Mouse (Mus musculus): ENCODE results near the gene 1700034J05Rik. TPM values are rescaled to one million over a fixed set of nuclear protein-coding genes. Genes with fewer than 3 reads are reported as not detected.

Gene 1700034J05Rik
- polyA plus RNA-seq, 1 experiment from 2014 or later = not detected

DNA sequence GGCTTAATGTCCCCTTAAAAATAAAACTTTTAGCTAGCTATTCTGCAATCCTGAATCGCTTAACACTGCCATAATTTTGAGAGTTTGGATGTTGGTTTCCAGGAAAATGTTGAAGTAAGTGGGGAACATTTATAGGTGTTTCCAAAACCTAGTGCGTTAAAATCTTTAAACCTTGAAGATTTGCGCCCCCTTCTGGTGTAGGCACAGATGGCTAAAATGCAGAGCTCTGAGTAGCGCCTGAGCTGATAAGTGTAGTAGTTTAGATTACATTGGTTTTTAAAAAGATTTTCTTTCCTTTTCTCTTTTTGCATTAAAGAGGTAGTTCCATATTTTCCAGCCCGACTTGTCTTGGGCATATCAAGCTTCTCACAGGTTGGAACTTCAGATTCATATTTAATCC, 40.0 kb upstream of the 1700034J05Rik start:
- H3K4me3 ChIP-seq (ENCODE audit: low read depth, low read length) = no peak overlapping the region
- H3K27me3 ChIP-seq (replicated peaks; ENCODE audit: control insufficient read depth, insufficient read depth, low read length) = no peaks in the 10 kb centered on the region
- no peak overlapping the region for H3K9ac ChIP-seq (ENCODE audit: low read depth, low read length)
- TF ChIP-seq CTCF (IDR thresholded peaks at IDR 0.05; ENCODE audit: low read depth) = peak; percentile 77
- H3K36me3 ChIP-seq (ENCODE audit: control insufficient read depth, insufficient read depth) = peaks cover 45% of the 10 kb centered on the region
- no peak overlapping the region for H3K4me2 ChIP-seq (replicated peaks; ENCODE audit: low read depth)
- H3K9me3 ChIP-seq (ENCODE audit: control insufficient read depth) = no peaks in the 10 kb centered on the region
- ATAC-seq = no peak
- H3K27ac ChIP-seq (ENCODE audit: low read depth, low read length) = no peak overlapping the region
- H3K4me1 ChIP-seq (replicated peaks; ENCODE audit: control insufficient read depth, insufficient read depth, low read length) = no peaks in the 10 kb centered on the region
- WGBS = 39% methylated on average over 5 of the region's 5 CpGs

DNA sequence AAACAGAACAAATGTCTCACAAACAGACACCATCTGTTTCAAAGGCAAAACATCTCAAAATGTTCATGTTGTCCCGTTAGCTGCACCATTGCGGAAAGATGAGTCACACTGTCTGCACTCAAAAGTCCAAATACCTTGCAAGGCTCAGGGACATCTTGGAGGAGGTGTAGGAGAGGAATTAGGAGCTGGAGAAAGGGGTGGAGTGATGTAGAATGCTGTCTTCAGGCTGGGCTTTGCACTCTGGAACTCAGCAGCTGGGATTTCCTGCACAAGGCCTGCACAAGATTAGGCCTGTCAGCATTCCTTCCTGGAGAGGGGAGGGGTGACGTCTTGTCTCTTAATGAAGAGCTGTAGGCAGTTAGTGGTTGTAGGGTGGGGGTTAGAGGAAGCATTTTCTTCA, 30.3 kb upstream of the 1700034J05Rik start:
- H3K9ac ChIP-seq (ENCODE audit: low read depth, low read length) = no peak overlapping the region

DNA sequence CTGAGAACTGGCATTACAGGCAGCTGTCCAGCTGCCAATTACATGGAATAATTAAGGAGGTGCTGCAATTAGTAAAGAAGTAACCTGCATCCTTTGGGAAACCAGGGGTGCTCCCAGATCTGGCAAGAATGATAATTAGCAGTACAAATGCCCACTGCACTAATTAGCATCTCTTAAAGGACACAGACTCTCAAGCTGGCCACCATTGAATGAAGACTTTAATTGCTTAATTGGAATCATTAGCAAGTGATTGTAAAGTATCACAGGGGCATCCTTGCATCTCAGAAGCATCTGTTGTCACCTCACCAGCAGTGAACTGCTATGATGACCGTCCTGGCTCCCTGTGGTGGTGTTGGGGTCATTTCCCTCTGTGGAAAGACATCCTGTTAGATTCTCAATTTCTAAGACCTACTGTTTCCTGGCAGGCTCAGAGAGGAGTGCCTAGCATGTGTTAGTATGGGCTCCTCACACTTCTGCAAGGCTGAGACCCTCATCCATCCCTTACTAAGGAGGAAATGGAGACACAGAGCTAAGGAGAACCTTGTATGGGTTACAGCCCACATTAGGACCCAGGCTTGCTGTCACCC, 27.1 kb upstream of the 1700034J05Rik start:
- Histone ChIP-seq H3K4me3 (ENCODE audit: low read depth, low read length) (no peak overlapping the region), H3K4me2 (replicated peaks; ENCODE audit: low read depth) (no peak overlapping the region), H3K9me3 (ENCODE audit: control insufficient read depth) (no peaks in the 10 kb centered on the region), H3K36me3 (ENCODE audit: control insufficient read depth, insufficient read depth) (peaks cover 38% of the 10 kb centered on the region; the same call in 1 of the 2 replicates), H3K27ac (ENCODE audit: low read depth, low read length) (no peak overlapping the region), H3K27me3 (replicated peaks; ENCODE audit: control insufficient read depth, insufficient read depth, low read length) (no peaks in the 10 kb centered on the region), H3K4me1 (replicated peaks; ENCODE audit: control insufficient read depth, insufficient read depth, low read length) (no peaks in the 10 kb centered on the region; the same call in 1 of the 2 replicates), H3K9ac (ENCODE audit: low read depth, low read length) (no peak overlapping the region)
- TF ChIP-seq CTCF (IDR thresholded peaks at IDR 0.05; ENCODE audit: low read depth) = no peak
- ATAC-seq = no peak
- WGBS = 80% methylated on average over 1 of the region's 1 CpGs

More for the DNA sequence above, 30.3 kb upstream of the 1700034J05Rik start:
- Histone ChIP-seq H3K27me3 (replicated peaks; ENCODE audit: control insufficient read depth, insufficient read depth, low read length) (no peaks in the 10 kb centered on the region), H3K4me2 (replicated peaks; ENCODE audit: low read depth) (no peak overlapping the region), H3K9me3 (ENCODE audit: control insufficient read depth) (no peaks in the 10 kb centered on the region), H3K4me1 (replicated peaks; ENCODE audit: control insufficient read depth, insufficient read depth, low read length) (no peaks in the 10 kb centered on the region), H3K36me3 (ENCODE audit: control insufficient read depth, insufficient read depth) (peaks cover 25% of the 10 kb centered on the region; the same call in 1 of the 2 replicates), H3K4me3 (ENCODE audit: low read depth, low read length) (no peak overlapping the region), H3K27ac (ENCODE audit: low read depth, low read length) (no peak overlapping the region)
- no peak for ATAC-seq
- no peak for TF ChIP-seq CTCF (IDR thresholded peaks at IDR 0.05; ENCODE audit: low read depth)
- WGBS = 57% methylated on average over 3 of the region's 3 CpGs

DNA sequence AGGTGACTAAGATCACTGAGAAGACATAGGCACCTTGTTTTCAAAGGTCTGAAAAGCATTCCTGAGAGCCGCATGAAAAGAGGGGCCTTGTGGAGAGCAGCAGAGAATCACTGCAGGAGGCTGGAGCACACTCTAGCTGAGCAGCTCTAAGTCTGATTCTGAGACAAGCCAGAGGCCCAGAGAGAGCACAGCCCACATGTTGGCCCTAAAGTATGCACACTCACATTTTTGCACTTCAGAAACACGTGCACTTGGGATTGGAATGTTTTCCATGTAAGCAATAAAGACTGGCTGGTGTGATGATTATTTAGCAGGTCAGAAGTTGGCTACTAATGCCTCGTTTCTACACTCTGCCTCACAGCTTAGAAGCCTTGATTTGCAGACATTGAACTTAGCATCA, 25.7 kb upstream of the 1700034J05Rik start:
- 45% methylated on average over 3 of the region's 3 CpGs for WGBS
- Histone ChIP-seq H3K4me1 (replicated peaks; ENCODE audit: control insufficient read depth, insufficient read depth, low read length) (no peaks in the 10 kb centered on the region; the same call in 1 of the 2 replicates), H3K4me2 (replicated peaks; ENCODE audit: low read depth) (no peak overlapping the region), H3K27me3 (replicated peaks; ENCODE audit: control insufficient read depth, insufficient read depth, low read length) (no peaks in the 10 kb centered on the region), H3K27ac (ENCODE audit: low read depth, low read length) (0 out of 2 replicates have a peak overlapping the region, but pooled peaks have one; percentile 23), H3K9ac (ENCODE audit: low read depth, low read length) (no peak overlapping the region), H3K9me3 (ENCODE audit: control insufficient read depth) (no peaks in the 10 kb centered on the region), H3K4me3 (ENCODE audit: low read depth, low read length) (no peak overlapping the region), H3K36me3 (ENCODE audit: control insufficient read depth, insufficient read depth) (peaks cover 38% of the 10 kb centered on the region; the same call in 1 of the 2 replicates)
- TF ChIP-seq CTCF (IDR thresholded peaks at IDR 0.05; ENCODE audit: low read depth) = no peak
- no peak for ATAC-seq

DNA sequence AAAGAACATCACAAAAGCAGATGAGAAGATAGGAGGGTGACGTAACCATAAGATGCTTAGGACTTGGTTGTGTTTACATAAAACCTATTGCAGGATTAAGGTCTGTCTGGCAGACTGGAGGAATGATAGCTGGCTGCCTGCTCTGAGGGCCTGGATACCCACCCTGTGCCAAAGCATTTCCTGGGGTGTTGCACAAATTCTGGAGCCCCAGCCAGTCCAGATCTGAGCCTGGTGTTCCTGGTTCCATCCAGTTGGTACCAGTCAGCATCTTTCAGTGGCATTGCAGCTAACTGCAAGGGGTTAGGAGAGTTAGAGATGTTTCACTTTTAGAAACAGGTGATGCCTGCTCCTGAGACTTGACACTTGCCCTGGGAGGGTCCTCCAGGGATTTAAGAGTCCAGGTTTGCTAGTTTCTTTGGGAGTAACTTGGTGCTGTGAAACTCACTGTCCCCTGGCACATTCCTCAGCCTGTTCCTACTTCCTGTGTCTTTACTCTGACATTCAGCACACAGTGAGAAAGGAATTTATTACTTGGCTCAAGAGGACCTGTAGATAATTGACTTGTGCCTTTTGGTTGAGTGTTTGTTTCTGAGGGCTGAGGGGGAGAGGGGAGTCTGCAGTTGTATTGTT, 25.0 kb upstream of the 1700034J05Rik start:
- no peak overlapping the region for H3K9ac ChIP-seq (ENCODE audit: low read depth, low read length)
- H3K27me3 ChIP-seq (replicated peaks; ENCODE audit: control insufficient read depth, insufficient read depth, low read length) = no peaks in the 10 kb centered on the region
- TF ChIP-seq CTCF (IDR thresholded peaks at IDR 0.05; ENCODE audit: low read depth) = no peak
- no peak overlapping the region for H3K4me3 ChIP-seq (ENCODE audit: low read depth, low read length)
- H3K4me2 ChIP-seq (replicated peaks; ENCODE audit: low read depth) = no peak overlapping the region
- H3K27ac ChIP-seq (ENCODE audit: low read depth, low read length) = peak overlapping the region; percentile 23; the same call in 1 of the 2 replicates
- no peaks in the 10 kb centered on the region for H3K9me3 ChIP-seq (ENCODE audit: control insufficient read depth)
- ATAC-seq = 0 out of 2 replicates have a peak, but pooled peaks have one; percentile 4
- H3K4me1 ChIP-seq (replicated peaks; ENCODE audit: control insufficient read depth, insufficient read depth, low read length) = no peaks in the 10 kb centered on the region; the same call in 1 of the 2 replicates
- 29% methylated on average over 1 of the region's 1 CpGs for WGBS
- peaks cover 38% of the 10 kb centered on the region; the same call in 1 of the 2 replicates for H3K36me3 ChIP-seq (ENCODE audit: control insufficient read depth, insufficient read depth)

DNA sequence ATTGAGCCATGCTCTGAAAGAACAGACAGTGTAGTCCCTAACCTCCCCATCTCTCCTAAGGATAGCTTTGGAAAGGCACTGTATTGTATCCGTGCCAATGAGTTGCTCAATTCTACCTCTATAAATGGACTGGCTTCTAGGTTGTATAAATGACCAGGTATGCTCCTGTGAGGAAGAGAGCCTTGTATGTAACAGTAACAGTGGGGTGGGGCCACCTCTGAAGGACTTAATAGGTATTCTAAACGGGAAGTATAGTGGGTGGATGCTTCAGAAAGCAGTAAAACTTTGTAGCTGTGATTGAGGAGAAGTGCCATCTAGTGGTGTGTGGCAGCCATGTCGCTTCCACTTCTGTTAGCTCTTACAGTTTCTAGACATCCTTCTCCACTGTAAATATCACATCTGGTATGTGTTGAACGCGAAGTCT, 24.5 kb upstream of the 1700034J05Rik start:
- H3K27me3 ChIP-seq (replicated peaks; ENCODE audit: control insufficient read depth, insufficient read depth, low read length) = no peaks in the 10 kb centered on the region
- H3K4me1 ChIP-seq (replicated peaks; ENCODE audit: control insufficient read depth, insufficient read depth, low read length) = no peaks in the 10 kb centered on the region; the same call in 1 of the 2 replicates
- ATAC-seq = peak; percentile 69; the same call in 1 of the 2 replicates
- 17% methylated on average over 5 of the region's 5 CpGs for WGBS
- H3K27ac ChIP-seq (ENCODE audit: low read depth, low read length) = no peak overlapping the region; the same call in 1 of the 2 replicates
- no peak overlapping the region for H3K4me2 ChIP-seq (replicated peaks; ENCODE audit: low read depth)
- no peak overlapping the region for H3K9ac ChIP-seq (ENCODE audit: low read depth, low read length)
- H3K9me3 ChIP-seq (ENCODE audit: control insufficient read depth) = no peaks in the 10 kb centered on the region
- peak; percentile 71 for TF ChIP-seq CTCF (IDR thresholded peaks at IDR 0.05; ENCODE audit: low read depth)
- no peak overlapping the region for H3K4me3 ChIP-seq (ENCODE audit: low read depth, low read length)
- peaks cover 37% of the 10 kb centered on the region; the same call in 1 of the 2 replicates for H3K36me3 ChIP-seq (ENCODE audit: control insufficient read depth, insufficient read depth)
